Mouse (Mus musculus) heart, postnatal 36 days (tissue): ENCODE data around the gene Amdhd1. TPM values are rescaled to one million over a fixed set of nuclear protein-coding genes. Genes with fewer than 3 reads are reported as not detected.

ENCODE experiments used
- DNase-seq, 2 experiments: peaks; one replicate each; pipeline ENCODE4 v3.0.0; 2021 to 2022
- intact Hi-C: fragments of 180-260 bp; cut with DNase I; formaldehyde crosslinking; loops from one replicate; pipeline ENCODE4 v1.15.1; 2025
- total RNA-seq, 2 experiments: library from RNA; stranded (reverse); gene quantifications; 2 replicates each; pipeline ENCODE4 v1.2.3; 2021

The Amdhd1 gene
- total RNA-seq, 2 experiments from 2014 or later = not detected

- intact Hi-C loops = loop anchor here (10.0 kb wide), 1 partner anchor 477 kb away; no protein-coding TSS in a partner anchor
Measured at GRCm38 (mm10) chr10:93541585-93541984, 1.8 kb upstream of the Amdhd1 start.

GRCm38 (mm10) chr10:93540431-93541210 lies 788 bp upstream of the Amdhd1 start, which contains the start of gene Ccdc38:
TSS of gene Ccdc38 (plus strand) at chr10:93540632.
- intact Hi-C loops = loop anchor here (10.0 kb wide), 1 partner anchor 476 kb away; no protein-coding TSS in a partner anchor
- DNase-seq = peak in 1 of 2 experiments; percentile 18

More at GRCm38 (mm10) chr10:93541585-93541984, 1.8 kb upstream of the Amdhd1 start:
- DNase-seq = no peak

GRCm38 (mm10) chr10:93538818-93539217 lies 1.0 kb downstream of the Amdhd1 start:
- intact Hi-C loops = no loop called here
- no peak for DNase-seq

GRCm38 (mm10) chr10:93538287-93538686 lies 1.5 kb downstream of the Amdhd1 start:
- intact Hi-C loops = no loop called here
- no peak for DNase-seq

GRCm38 (mm10) chr10:93525329-93525728 lies 14.5 kb downstream of the Amdhd1 start:
- no peak for DNase-seq
- intact Hi-C loops = no loop called here

GRCm38 (mm10) chr10:93520994-93521393 lies 18.8 kb downstream of the Amdhd1 start:
- intact Hi-C loops = no loop called here

GRCm38 (mm10) chr10:93519756-93520155 lies 20.1 kb downstream of the Amdhd1 start:
- no peak for DNase-seq
- intact Hi-C loops = no loop called here

More at GRCm38 (mm10) chr10:93520994-93521393, 18.8 kb downstream of the Amdhd1 start:
- no peak for DNase-seq

GRCm38 (mm10) chr10:93519159-93519558 lies 20.7 kb downstream of the Amdhd1 start:
- no peak for DNase-seq
- intact Hi-C loops = no loop called here

- no peak for DNase-seq
- intact Hi-C loops = no loop called here
Measured at GRCm38 (mm10) chr10:93518620-93519019, 21.2 kb downstream of the Amdhd1 start.

GRCm38 (mm10) chr10:93518186-93518585 lies 21.6 kb downstream of the Amdhd1 start:
- intact Hi-C loops = no loop called here
- no peak for DNase-seq

- intact Hi-C loops = no loop called here
- DNase-seq = no peak
Measured at GRCm38 (mm10) chr10:93517754-93518153, 22.1 kb downstream of the Amdhd1 start.

GRCm38 (mm10) chr10:93515927-93516326 lies 23.9 kb downstream of the Amdhd1 start:
- intact Hi-C loops = no loop called here
- DNase-seq = no peak

GRCm38 (mm10) chr10:93515419-93515818 lies 24.4 kb downstream of the Amdhd1 start:
- no peak for DNase-seq
- intact Hi-C loops = no loop called here

GRCm38 (mm10) chr10:93509532-93510153 lies 30.2 kb downstream of the Amdhd1 start:
- no peak for DNase-seq
- intact Hi-C loops = no loop called here

- intact Hi-C loops = no loop called here
- no peak for DNase-seq
Measured at GRCm38 (mm10) chr10:93508383-93508970, 31.4 kb downstream of the Amdhd1 start.

- intact Hi-C loops = no loop called here
Measured at GRCm38 (mm10) chr10:93501346-93501745, 38.5 kb downstream of the Amdhd1 start.

GRCm38 (mm10) chr10:93500864-93501263 lies 39.0 kb downstream of the Amdhd1 start:
- intact Hi-C loops = no loop called here
- DNase-seq = no peak

More at GRCm38 (mm10) chr10:93501346-93501745, 38.5 kb downstream of the Amdhd1 start:
- no peak for DNase-seq

- intact Hi-C loops = no loop called here
- DNase-seq = no peak
Measured at GRCm38 (mm10) chr10:93490451-93490850, 49.4 kb downstream of the Amdhd1 start.

- intact Hi-C loops = no loop called here
- DNase-seq = no peak
Measured at GRCm38 (mm10) chr10:93488828-93489226, 51.0 kb downstream of the Amdhd1 start.

GRCm38 (mm10) chr10:93488066-93488827 lies 51.6 kb downstream of the Amdhd1 start, which contains the start of gene Hal:
TSS of gene Hal (plus strand) at chr10:93488768.
- intact Hi-C loops = no loop called here
- no peak for DNase-seq
